In the genomic region with DNA sequence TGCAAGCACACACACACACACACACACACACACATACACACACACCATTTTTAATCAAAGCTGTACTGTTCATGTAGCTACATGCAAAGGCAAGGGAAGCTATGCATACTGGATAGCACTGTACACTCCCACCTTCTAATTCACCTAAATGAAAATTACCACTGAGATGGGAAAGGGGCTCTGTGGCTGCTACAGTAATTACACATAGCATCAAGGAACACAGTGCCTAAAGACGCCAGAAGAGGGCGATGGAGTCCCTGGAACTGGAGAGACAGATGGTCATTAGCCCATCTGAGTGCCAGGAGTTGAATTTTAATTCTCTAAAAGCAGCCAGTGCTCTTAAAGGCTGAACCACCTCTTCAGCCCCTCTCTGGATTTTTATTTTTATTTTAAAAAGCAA, we compare ENCODE assay signal across 10 mouse cellular contexts. TPM values are rescaled to one million over a fixed set of nuclear protein-coding genes. Genes with fewer than 3 reads are reported as not detected.
A peak's percentile ranks its signal among the peaks of the same experiment; 100 is the strongest.
DNase-seq lines count a peak whose midpoint lies in the region; ATAC-seq and TF ChIP-seq lines count a peak whose summit lies in the region.
"Had no signal": no experiment of that assay in that cellular context is flagged by ENCODE, and none has a peak within 500 bp of the region (broad histone marks: within the 10 kb centered on the region; RNA-seq: fewer than 3 reads in every experiment).

No protein-coding gene starts in this region.

- no peaks in the 10 kb centered on the region for H3K9me3 ChIP-seq in intestine, embryonic 14.5 days (ENCODE audit: control insufficient read depth, low read length)
- H3K9me3 ChIP-seq in intestine, embryonic 16.5 days (ENCODE audit: control insufficient read depth, low read length) = no peaks in the 10 kb centered on the region
- H3K9me3 ChIP-seq in MEL (replicated peaks; ENCODE audit: insufficient read depth, low read length) = no peaks in the 10 kb centered on the region
- no peaks in the 10 kb centered on the region for H3K9me3 ChIP-seq in hindbrain, embryonic 14.5 days (ENCODE audit: control insufficient read depth, low read length)
- no peaks in the 10 kb centered on the region for H3K9me3 ChIP-seq in lung, postnatal 0 days (ENCODE audit: low read length)
- H3K9me3 ChIP-seq: embryonic facial prominence, embryonic 15.5 days; limb, embryonic 13.5 days had no signal

- H3K79me2 ChIP-seq in MEL (ENCODE audit: control insufficient read depth, insufficient read depth, low read length, poor library complexity) = no peaks in the 10 kb centered on the region

- H3K36me3 ChIP-seq in intestine, embryonic 14.5 days (ENCODE audit: control insufficient read depth, insufficient read depth, low read length) = peaks cover 28% of the 10 kb centered on the region; the same call in 1 of the 2 replicates
- H3K36me3 ChIP-seq in intestine, embryonic 16.5 days (ENCODE audit: control insufficient read depth, insufficient read depth, low read length) = no peaks in the 10 kb centered on the region
- H3K36me3 ChIP-seq in MEL (ENCODE audit: control insufficient read depth in 1 of 2, insufficient read depth in 2 of 2, low read length in 2 of 2) = no peaks in the 10 kb centered on the region
- H3K36me3 ChIP-seq in hindbrain, embryonic 14.5 days (replicated peaks; ENCODE audit: control insufficient read depth, insufficient read depth) = peaks cover 50% of the 10 kb centered on the region
- H3K36me3 ChIP-seq in lung, postnatal 0 days (ENCODE audit: insufficient read depth, low read length) = peaks cover 12% of the 10 kb centered on the region; the same call in 1 of the 2 replicates

- H3K27ac ChIP-seq in intestine, embryonic 14.5 days (ENCODE audit: low read depth) = no peak overlapping the region
- no peak overlapping the region for H3K27ac ChIP-seq in intestine, embryonic 16.5 days (ENCODE audit: low read length)
- no peak overlapping the region for H3K27ac ChIP-seq in MEL (ENCODE audit: control insufficient read depth, low read depth, low read length)
- no peak overlapping the region for H3K27ac ChIP-seq in hindbrain, embryonic 14.5 days
- no peak overlapping the region for H3K27ac ChIP-seq in lung, postnatal 0 days (ENCODE audit: low read length)
- H3K27ac ChIP-seq: embryonic facial prominence, embryonic 15.5 days; limb, embryonic 13.5 days had no signal

- no peaks in the 10 kb centered on the region for H3K4me1 ChIP-seq in intestine, embryonic 14.5 days (replicated peaks; ENCODE audit: control insufficient read depth, insufficient read depth, low read length)
- no peaks in the 10 kb centered on the region for H3K4me1 ChIP-seq in intestine, embryonic 16.5 days (ENCODE audit: control insufficient read depth, insufficient read depth, low read length)
- H3K4me1 ChIP-seq in MEL (ENCODE audit: control insufficient read depth in 1 of 2, insufficient read depth in 2 of 2, low read length in 2 of 2) = no peaks in the 10 kb centered on the region
- no peaks in the 10 kb centered on the region for H3K4me1 ChIP-seq in hindbrain, embryonic 14.5 days (replicated peaks; ENCODE audit: control insufficient read depth, insufficient read depth, low read length)
- no peaks in the 10 kb centered on the region for H3K4me1 ChIP-seq in lung, postnatal 0 days (ENCODE audit: insufficient read depth, low read depth, low read length)
- H3K4me1 ChIP-seq: embryonic facial prominence, embryonic 15.5 days; limb, embryonic 13.5 days had no signal

- H3K4me3 ChIP-seq in intestine, embryonic 14.5 days (ENCODE audit: low read depth, low read length) = no peak overlapping the region
- H3K4me3 ChIP-seq in intestine, embryonic 16.5 days (ENCODE audit: low read length) = no peak overlapping the region
- H3K4me3 ChIP-seq in MEL (ENCODE audit: control insufficient read depth in 1 of 2, insufficient read depth in 1 of 2, low read depth in 2 of 2, low read length in 2 of 2) = no peak overlapping the region
- no peak overlapping the region for H3K4me3 ChIP-seq in hindbrain, embryonic 14.5 days (replicated peaks; ENCODE audit: low read length)
- no peak overlapping the region for H3K4me3 ChIP-seq in lung, postnatal 0 days (ENCODE audit: low read depth, low read length)
- H3K4me3 ChIP-seq: embryonic facial prominence, embryonic 15.5 days; limb, embryonic 13.5 days had no signal

- no peak for ATAC-seq in intestine, embryonic 14.5 days (replicated peaks; ENCODE audit: low FRiP score, low TSS enrichment, low read depth)
- no peak for ATAC-seq in intestine, embryonic 16.5 days
- no peak for ATAC-seq in hindbrain, embryonic 14.5 days (ENCODE audit: low FRiP score)
- no peak for ATAC-seq in lung, postnatal 0 days

- H3K4me2 ChIP-seq in intestine, embryonic 14.5 days (ENCODE audit: low read length) = no peak overlapping the region
- H3K4me2 ChIP-seq in intestine, embryonic 16.5 days (ENCODE audit: low read depth, low read length) = no peak overlapping the region
- H3K4me2 ChIP-seq in hindbrain, embryonic 14.5 days (replicated peaks) = no peak overlapping the region
- H3K4me2 ChIP-seq in lung, postnatal 0 days (replicated peaks; ENCODE audit: low read depth, low read length) = no peak overlapping the region
- H3K4me2 ChIP-seq: embryonic facial prominence, embryonic 15.5 days; limb, embryonic 13.5 days had no signal

- peak; percentile 62 for DNase-seq in intestine, embryonic 14.5 days (ENCODE audit: low spot score)
- DNase-seq in MEL (ENCODE audit: low read depth, low spot score) = peak; percentile 62
- DNase-seq in cerebellum, postnatal 14 days = peak; percentile 84 to 90
- DNase-seq in hindbrain, embryonic 14.5 days (ENCODE audit: low spot score) = peak; percentile 69
- peak; percentile 21 for DNase-seq in lung, postnatal 0 days (ENCODE audit: low spot score)
- DNase-seq in right cerebral cortex, postnatal 14 days = peak; percentile 63
- DNase-seq in spleen, adult 12 weeks (ENCODE audit: low spot score) = no peak

- peak; percentile 40 for TF ChIP-seq RAD21 in MEL (IDR thresholded peaks at IDR 0.05; ENCODE audit: low read depth, low read length)

- 11% methylated on average over 2 of the region's 2 CpGs for WGBS in intestine, embryonic 14.5 days
- 12% methylated on average over 2 of the region's 2 CpGs for WGBS in intestine, embryonic 16.5 days
- WGBS in hindbrain, embryonic 14.5 days = 10% methylated on average over 2 of the region's 2 CpGs
- WGBS in lung, postnatal 0 days = 10% methylated on average over 2 of the region's 2 CpGs

- no peak for TF ChIP-seq POLR2A in MEL (IDR thresholded peaks at IDR 0.05; ENCODE audit: control insufficient read depth in 1 of 2, insufficient read depth in 1 of 2, low read depth in 1 of 2, low read length in 2 of 2, poor library complexity in 1 of 2)

- no peak overlapping the region for H3K9ac ChIP-seq in intestine, embryonic 14.5 days (ENCODE audit: low read length)
- no peak overlapping the region for H3K9ac ChIP-seq in intestine, embryonic 16.5 days (ENCODE audit: low read depth, low read length)
- H3K9ac ChIP-seq in MEL (ENCODE audit: control insufficient read depth, low read depth, low read length, poor library complexity, severe bottlenecking) = no peak overlapping the region
- H3K9ac ChIP-seq in hindbrain, embryonic 14.5 days = no peak overlapping the region
- H3K9ac ChIP-seq in lung, postnatal 0 days (replicated peaks; ENCODE audit: low read depth) = no peak overlapping the region
- H3K9ac ChIP-seq: embryonic facial prominence, embryonic 15.5 days; limb, embryonic 13.5 days had no signal

- peak; percentile 50 to 60 (median 54) for TF ChIP-seq CTCF in MEL (IDR thresholded peaks at IDR 0.05 in 2 of 3, conservative IDR thresholded peaks at IDR 0.05 in 1 of 3; ENCODE audit: control insufficient read depth in 1 of 3, insufficient read depth in 1 of 3, low read depth in 2 of 3, low read length in 3 of 3, poor library complexity in 1 of 3, severe bottlenecking in 1 of 3)
- TF ChIP-seq CTCF in lung, postnatal 0 days (IDR thresholded peaks at IDR 0.05) = peak; percentile 67

- no peak for TF ChIP-seq EP300 in MEL (IDR thresholded peaks at IDR 0.05; ENCODE audit: low read depth in 1 of 2, low read length in 2 of 2)
- no peak for TF ChIP-seq EP300 in lung, postnatal 0 days (IDR thresholded peaks at IDR 0.05)

- H3K27me3 ChIP-seq in intestine, embryonic 14.5 days (replicated peaks; ENCODE audit: control insufficient read depth, insufficient read depth, low read length) = no peaks in the 10 kb centered on the region
- H3K27me3 ChIP-seq in intestine, embryonic 16.5 days (replicated peaks; ENCODE audit: control insufficient read depth, insufficient read depth, low read length) = no peaks in the 10 kb centered on the region
- no peaks in the 10 kb centered on the region for H3K27me3 ChIP-seq in MEL (ENCODE audit: control insufficient read depth in 1 of 2, insufficient read depth in 2 of 2, low read length in 2 of 2)
- no peaks in the 10 kb centered on the region for H3K27me3 ChIP-seq in hindbrain, embryonic 14.5 days (ENCODE audit: control insufficient read depth, insufficient read depth, low read length)
- no peaks in the 10 kb centered on the region for H3K27me3 ChIP-seq in lung, postnatal 0 days (replicated peaks; ENCODE audit: insufficient read depth, low read length)
- H3K27me3 ChIP-seq: embryonic facial prominence, embryonic 15.5 days; limb, embryonic 13.5 days had no signal

TF ChIP-seq in MEL, 35 proteins besides CTCF, POLR2A, EP300 and RAD21:
- TF ChIP-seq MYC (IDR thresholded peaks at IDR 0.05; ENCODE audit: low read depth, low read length) (no peak), ETS1 (IDR thresholded peaks at IDR 0.05; ENCODE audit: low read depth, low read length) (no peak), SMC3 (IDR thresholded peaks at IDR 0.05; ENCODE audit: low read depth, low read length) (peak; percentile 36), MXI1 (IDR thresholded peaks at IDR 0.05; ENCODE audit: low read depth, low read length) (no peak), ZC3H11A (IDR thresholded peaks at IDR 0.05; ENCODE audit: low read depth, low read length) (no peak)

RNA-seq across cellular contexts. Expression of a gene that starts 53.7 kb away (rescaled TPM):
- 17.9 and 18.0 TPM in 2 replicates for polyA plus RNA-seq in intestine, embryonic 14.5 days (2014; fragmentation: Nextera tagmentation; extraction: Ambion mirVana)
- polyA plus RNA-seq in intestine, embryonic 16.5 days (2015; fragmentation: Nextera tagmentation; extraction: Ambion mirVana) = 12.1 and 12.3 TPM in 2 replicates
- 17.1 and 17.6 TPM in 2 replicates for total RNA-seq in MEL (2012; rRNA removed)
- polyA plus RNA-seq in MEL (2012; ENCODE audit: insufficient read depth in 1 of 2, insufficient read length in 2 of 2, low read depth in 1 of 2, low replicate concordance in 2 of 2, missing spikeins in 1 of 2) = 10 to 100 TPM; 13.0 to 25.4 TPM
- 34.5 and 36.7 TPM in 2 replicates for polyA plus RNA-seq in hindbrain, embryonic 14.5 days (2014; fragmentation: Nextera tagmentation; extraction: Ambion mirVana)
- 9.4 and 12.2 TPM in 2 replicates for polyA plus RNA-seq in lung, postnatal 0 days (2015; fragmentation: Nextera tagmentation; extraction: Ambion mirVana)
